ENCODE assay signal across 25 mouse cellular contexts in the genomic region with DNA sequence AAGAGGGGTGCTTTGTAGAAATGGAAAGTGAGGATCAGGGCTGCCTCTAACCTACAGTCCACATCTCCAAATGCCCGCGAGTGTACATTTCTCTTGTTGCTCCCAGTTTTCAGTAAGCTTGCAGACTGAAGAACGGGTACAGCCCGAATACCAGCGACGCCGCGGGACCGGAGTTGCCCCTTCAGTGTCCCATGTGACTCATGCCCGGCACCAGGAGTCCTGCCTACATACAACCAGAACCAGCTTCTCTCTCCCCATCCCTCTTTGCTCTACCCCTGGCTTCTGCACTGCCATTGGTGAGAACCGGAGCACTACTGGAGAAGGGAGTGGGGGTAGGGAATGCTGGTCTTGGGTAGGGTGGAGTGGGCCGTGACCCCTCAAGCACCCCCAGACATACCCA. TPM values are rescaled to one million over a fixed set of nuclear protein-coding genes. Genes with fewer than 3 reads are reported as not detected.
DNase-seq lines count a peak whose midpoint lies in the region; ATAC-seq lines count a peak whose summit lies in the region.
"Had no signal": no experiment of that assay in that cellular context is flagged by ENCODE, and none has a peak within 500 bp of the region (broad histone marks: within the 10 kb centered on the region; RNA-seq: fewer than 3 reads in every experiment).

No protein-coding gene starts in this region.

- ATAC-seq in intestine, embryonic 14.5 days (replicated peaks; ENCODE audit: low FRiP score, low TSS enrichment, low read depth) = no peak
- ATAC-seq in intestine, embryonic 15.5 days = no peak
- ATAC-seq in liver, embryonic 13.5 days (ENCODE audit: low read depth) = no peak
- ATAC-seq: activated CD4-positive, CD25-positive, alpha-beta regulatory T cell, adult 4 months; CD4-positive, CD25-positive, alpha-beta regulatory T cell, adult 4 months; forebrain, embryonic 13.5 days; forebrain, embryonic 15.5 days; forebrain, postnatal 0 days; Patski had no signal

- no peaks in the 10 kb centered on the region for H3K9me3 ChIP-seq in intestine, embryonic 14.5 days (ENCODE audit: control insufficient read depth, low read length)
- H3K9me3 ChIP-seq in intestine, embryonic 15.5 days = no peaks in the 10 kb centered on the region
- no peaks in the 10 kb centered on the region for H3K9me3 ChIP-seq in liver, embryonic 13.5 days (replicated peaks)
- H3K9me3 ChIP-seq: embryonic facial prominence, embryonic 10.5 days; embryonic facial prominence, embryonic 12.5 days; forebrain, embryonic 13.5 days; forebrain, embryonic 15.5 days; G1E had no signal

- peaks cover 23% of the 10 kb centered on the region for H3K4me1 ChIP-seq in intestine, embryonic 14.5 days (replicated peaks; ENCODE audit: control insufficient read depth, insufficient read depth, low read length)
- peaks cover 26% of the 10 kb centered on the region for H3K4me1 ChIP-seq in intestine, embryonic 15.5 days (replicated peaks)
- peaks cover 40% of the 10 kb centered on the region for H3K4me1 ChIP-seq in liver, embryonic 13.5 days (replicated peaks)

- peak; percentile 7 for DNase-seq in cerebellum, adult 11-12 months
- DNase-seq in cerebellum, postnatal 25 days = no peak
- DNase-seq in heart, adult 11 months = peak; percentile 87
- no peak for DNase-seq in heart, adult 18-20 months
- peak; percentile 29 for DNase-seq in intestine, embryonic 14.5 days (ENCODE audit: low spot score)
- no peak for DNase-seq in liver, embryonic 13.5 days
- DNase-seq in liver = no peak
- DNase-seq: adrenal gland, adult 8-10 months; adrenal gland, postnatal 14 days; adrenal gland, postnatal 36 days; B cell, adult 2 months; cerebellum, adult 2 months; cerebellum, adult 9-11 months; cerebellum, postnatal 14 days; forebrain, postnatal 0 days had no signal

- no peak overlapping the region for H3K27ac ChIP-seq in intestine, embryonic 14.5 days (ENCODE audit: low read depth)
- no peak overlapping the region for H3K27ac ChIP-seq in intestine, embryonic 15.5 days
- H3K27ac ChIP-seq in liver, embryonic 13.5 days = 0 out of 2 replicates have a peak overlapping the region, but pooled peaks have one; percentile 25
- H3K27ac ChIP-seq: embryonic facial prominence, embryonic 10.5 days; embryonic facial prominence, embryonic 12.5 days; forebrain, embryonic 13.5 days; forebrain, embryonic 15.5 days had no signal

- no peaks in the 10 kb centered on the region for H3K27me3 ChIP-seq in intestine, embryonic 14.5 days (replicated peaks; ENCODE audit: control insufficient read depth, insufficient read depth, low read length)
- H3K27me3 ChIP-seq in intestine, embryonic 15.5 days (replicated peaks) = no peaks in the 10 kb centered on the region
- H3K27me3 ChIP-seq in liver, embryonic 13.5 days = no peaks in the 10 kb centered on the region
- H3K27me3 ChIP-seq: CH12.LX; embryonic facial prominence, embryonic 12.5 days; forebrain, embryonic 13.5 days; forebrain, embryonic 15.5 days; Patski had no signal

- no peak overlapping the region for H3K4me2 ChIP-seq in intestine, embryonic 14.5 days (ENCODE audit: low read length)
- H3K4me2 ChIP-seq in intestine, embryonic 15.5 days (replicated peaks) = no peak overlapping the region
- H3K4me2 ChIP-seq in liver, embryonic 13.5 days = no peak overlapping the region
- H3K4me2 ChIP-seq: embryonic facial prominence, embryonic 12.5 days; forebrain, embryonic 13.5 days; forebrain, embryonic 15.5 days had no signal

- H3K4me3 ChIP-seq in intestine, embryonic 14.5 days (ENCODE audit: low read depth, low read length) = no peak overlapping the region
- H3K4me3 ChIP-seq in intestine, embryonic 15.5 days (replicated peaks) = no peak overlapping the region
- no peak overlapping the region for H3K4me3 ChIP-seq in liver, embryonic 13.5 days (replicated peaks)
- H3K4me3 ChIP-seq: embryonic facial prominence, embryonic 10.5 days; embryonic facial prominence, embryonic 12.5 days; forebrain, embryonic 13.5 days; forebrain, embryonic 15.5 days had no signal

- 93% methylated on average over 12 of the region's 12 CpGs for WGBS in intestine, embryonic 14.5 days
- 95% methylated on average over 12 of the region's 12 CpGs for WGBS in intestine, embryonic 15.5 days
- 88% methylated on average over 12 of the region's 12 CpGs for WGBS in liver, embryonic 13.5 days (ENCODE audit: insufficient replicate concordance)

- peaks cover 41% of the 10 kb centered on the region for H3K36me3 ChIP-seq in intestine, embryonic 14.5 days (ENCODE audit: control insufficient read depth, insufficient read depth, low read length)
- peaks cover 20% of the 10 kb centered on the region for H3K36me3 ChIP-seq in intestine, embryonic 15.5 days
- peaks cover 42% of the 10 kb centered on the region for H3K36me3 ChIP-seq in liver, embryonic 13.5 days

- no peak overlapping the region for H3K9ac ChIP-seq in intestine, embryonic 14.5 days (ENCODE audit: low read length)
- no peak overlapping the region for H3K9ac ChIP-seq in intestine, embryonic 15.5 days
- H3K9ac ChIP-seq in liver, embryonic 13.5 days = no peak overlapping the region
- H3K9ac ChIP-seq: embryonic facial prominence, embryonic 12.5 days; forebrain, embryonic 13.5 days; forebrain, embryonic 15.5 days; forebrain, postnatal 0 days had no signal

RNA-seq across cellular contexts. Expression of a gene that starts 2.7 kb away (rescaled TPM):
- total RNA-seq in heart, adult 18-20 months (2021) = 10 to 100 TPM in 1 of 2 experiments, 1 to 10 TPM in 1; 9.3 to 10.8 TPM
- 13.2 and 15.5 TPM in 2 replicates for polyA plus RNA-seq in intestine, embryonic 14.5 days (2014; fragmentation: Nextera tagmentation; extraction: Ambion mirVana)
- 13.7 and 15.4 TPM in 2 replicates for polyA plus RNA-seq in intestine, embryonic 15.5 days (2015; fragmentation: Nextera tagmentation; extraction: Ambion mirVana)
- polyA plus RNA-seq in liver, embryonic 13.5 days (2015; fragmentation: Nextera tagmentation; extraction: Ambion mirVana) = 16.5 and 18.1 TPM in 2 replicates

RNA-seq across cellular contexts. Expression of a gene that starts 2.9 kb away (rescaled TPM):
- 10 to 100 TPM; 24.3 to 27.9 TPM for total RNA-seq in heart, adult 18-20 months (2021)
- polyA plus RNA-seq in intestine, embryonic 14.5 days (2014; fragmentation: Nextera tagmentation; extraction: Ambion mirVana) = 25.4 and 29.7 TPM in 2 replicates
- 20.9 and 23.3 TPM in 2 replicates for polyA plus RNA-seq in intestine, embryonic 15.5 days (2015; fragmentation: Nextera tagmentation; extraction: Ambion mirVana)
- 13.8 and 15.1 TPM in 2 replicates for polyA plus RNA-seq in liver, embryonic 13.5 days (2015; fragmentation: Nextera tagmentation; extraction: Ambion mirVana)

RNA-seq across cellular contexts. Expression of a gene that starts 2.9 kb away (rescaled TPM):
- total RNA-seq in heart, adult 18-20 months (2021) = under 1 TPM in 1 of 2 experiments, not detected in 1; 0.54 TPM
- 0.49 and 1.3 TPM in 2 replicates for polyA plus RNA-seq in intestine, embryonic 14.5 days (2014; fragmentation: Nextera tagmentation; extraction: Ambion mirVana)
- polyA plus RNA-seq in intestine, embryonic 15.5 days (2015; fragmentation: Nextera tagmentation; extraction: Ambion mirVana) = 0.75 TPM in 1 of 2 replicates, not detected in the other
- polyA plus RNA-seq in liver, embryonic 13.5 days (2015; fragmentation: Nextera tagmentation; extraction: Ambion mirVana) = 0.60 TPM in 1 of 2 replicates, not detected in the other
- total RNA-seq: forebrain, postnatal 0 days; G1E had no signal
- polyA plus RNA-seq: activated CD4-positive, CD25-positive, alpha-beta regulatory T cell, adult 4 months; CD4-positive, CD25-positive, alpha-beta regulatory T cell, adult 4 months; cerebellum, adult 2 months; G1E; Patski had no signal

RNA-seq across cellular contexts. Expression of a gene that starts 18.9 kb away (rescaled TPM):
- 100 to 1,000 TPM in 1 of 2 experiments, 10 to 100 TPM in 1; 98.2 to 111 TPM for total RNA-seq in heart, adult 18-20 months (2021)
- 66.0 and 69.8 TPM in 2 replicates for polyA plus RNA-seq in intestine, embryonic 14.5 days (2014; fragmentation: Nextera tagmentation; extraction: Ambion mirVana)
- 61.4 and 61.9 TPM in 2 replicates for polyA plus RNA-seq in intestine, embryonic 15.5 days (2015; fragmentation: Nextera tagmentation; extraction: Ambion mirVana)
- 38.6 and 42.4 TPM in 2 replicates for polyA plus RNA-seq in liver, embryonic 13.5 days (2015; fragmentation: Nextera tagmentation; extraction: Ambion mirVana)

RNA-seq across cellular contexts. Expression of a gene that starts 19.2 kb away (rescaled TPM):
- 10 to 100 TPM; 38.4 to 52.4 TPM for total RNA-seq in heart, adult 18-20 months (2021)
- 64.8 and 68.6 TPM in 2 replicates for polyA plus RNA-seq in intestine, embryonic 14.5 days (2014; fragmentation: Nextera tagmentation; extraction: Ambion mirVana)
- 62.7 and 69.5 TPM in 2 replicates for polyA plus RNA-seq in intestine, embryonic 15.5 days (2015; fragmentation: Nextera tagmentation; extraction: Ambion mirVana)
- polyA plus RNA-seq in liver, embryonic 13.5 days (2015; fragmentation: Nextera tagmentation; extraction: Ambion mirVana) = 20.6 and 21.9 TPM in 2 replicates

Comparison
In these comparisons a context has a peak if more than half of its experiments do, and no peak if none do; other contexts are left out.
1. DNase-seq: peak in cerebellum, adult 11-12 months (single experiment), heart, adult 11 months (single experiment) and intestine, embryonic 14.5 days (single experiment); none in cerebellum, postnatal 25 days (0 of 2), heart, adult 18-20 months (0 of 2), liver, embryonic 13.5 days (single experiment) and liver (single experiment).